Mouse (Mus musculus) G1E (cell line): ENCODE results near the gene Elfn2.

Experiments used
- CTCF ChIP-seq: IDR thresholded peaks from 2 replicates; pipeline ENCODE4 v1.5.1; 2012; ENCODE audit warnings: low read depth, low read length, inconsistent platforms, mixed read lengths
- GATA1 ChIP-seq: IDR thresholded peaks from 2 replicates; pipeline ENCODE4 v1.6.1; 2012; ENCODE audit warnings: borderline replicate concordance, low read length, inconsistent platforms, mixed read lengths
- TAL1 ChIP-seq: conservative IDR thresholded peaks from 2 replicates; pipeline ENCODE4 v1.6.1; 2012; ENCODE audit warnings: low read depth, low read length, inconsistent platforms, mixed read lengths

DNA sequence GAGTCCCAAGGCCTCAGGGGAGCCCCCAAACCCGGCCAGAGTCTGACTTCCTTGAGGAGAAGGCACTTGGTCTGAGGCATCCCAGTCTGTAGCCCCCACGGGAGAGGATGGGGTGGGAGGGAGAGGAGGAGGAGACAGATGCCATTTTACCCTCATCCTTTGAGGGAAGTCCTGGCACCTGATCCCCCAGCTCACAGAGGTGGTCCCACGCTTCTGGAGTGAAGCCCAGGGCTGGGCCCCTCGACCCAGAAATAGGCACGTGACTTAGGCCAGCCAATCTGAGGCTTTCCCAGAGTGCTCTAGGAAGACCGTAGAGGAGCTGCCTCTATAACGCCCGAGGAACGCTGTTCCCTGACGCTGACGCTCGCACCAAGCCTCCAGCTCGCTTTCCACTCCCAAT, 42.5 kb upstream of the Elfn2 start:
- no peak for TF ChIP-seq CTCF
- TF ChIP-seq GATA1: no peak
- no peak for TF ChIP-seq TAL1
